Comparison of ENCODE assay signal across 8 mouse cellular contexts in genomic region chr7:102564999-102565997, GRCm38 (mm10). TPM values are rescaled to one million over a fixed set of nuclear protein-coding genes. Genes with fewer than 3 reads are reported as not detected.
DNase-seq lines count a peak whose midpoint lies in the region; ATAC-seq and TF ChIP-seq lines count a peak whose summit lies in the region.

TSS of gene Trim21 (minus strand) at chr7:102565486.

- H3K4me3 ChIP-seq in G1E (ENCODE audit: low read depth, low read length), result peak within 1 kb of the TSS; percentile 76
- H3K4me3 ChIP-seq in forebrain, embryonic 15.5 days, result peak within 1 kb of the TSS; percentile 23
- H3K4me3 ChIP-seq in neural tube, embryonic 14.5 days (ENCODE audit: low read depth, low read length), result peak within 1 kb of the TSS; percentile 12; the same call in 1 of the 2 replicates

- 22% methylated on average over 10 of the region's 10 CpGs for WGBS in forebrain, embryonic 15.5 days
- WGBS in neural tube, embryonic 14.5 days, result 18% methylated on average over 10 of the region's 10 CpGs

- intact Hi-C loops in heart, postnatal 25 days (cut with DNase I), result no loop called here

- DNase-seq in G1E (ENCODE audit: low spot score), result peak; percentile 87
- DNase-seq in cerebellum, adult 11-12 months, result peak; percentile 48
- peak; percentile 83 for DNase-seq in heart, postnatal 25 days (ENCODE audit: low spot score)
- peak; percentile 68 for DNase-seq in layer of hippocampus, adult 11-12 months (ENCODE audit: low spot score)
- DNase-seq in lung, adult 18-20 months, result peak; percentile 96 to 97
- peak; percentile 84 for DNase-seq in testis, postnatal 10 days (ENCODE audit: low spot score)

- no peak for TF ChIP-seq CTCF in G1E (IDR thresholded peaks at IDR 0.05; ENCODE audit: low read depth, low read length)

- no peaks in the 10 kb centered on the region for H3K9me3 ChIP-seq in G1E (replicated peaks)
- H3K9me3 ChIP-seq in forebrain, embryonic 15.5 days, result no peaks in the 10 kb centered on the region
- H3K9me3 ChIP-seq in neural tube, embryonic 14.5 days (ENCODE audit: control insufficient read depth, low read length), result no peaks in the 10 kb centered on the region

- no peak within 1 kb of the TSS for H3K9ac ChIP-seq in forebrain, embryonic 15.5 days (replicated peaks)
- no peak within 1 kb of the TSS for H3K9ac ChIP-seq in neural tube, embryonic 14.5 days (replicated peaks; ENCODE audit: low read depth, low read length)

- ATAC-seq in G1E (ENCODE audit: extremely low read depth, insufficient number of reproducible peaks, low FRiP score, poor library complexity, severe bottlenecking), result peak; percentile 100
- peak; percentile 78; the same call in 1 of the 2 replicates for ATAC-seq in forebrain, embryonic 15.5 days (replicated peaks)
- ATAC-seq in neural tube, embryonic 14.5 days (ENCODE audit: low read depth), result peak; percentile 63; the same call in 1 of the 2 replicates

- H3K27me3 ChIP-seq in G1E (ENCODE audit: insufficient read depth, low read length), result no peaks in the 10 kb centered on the region; the same call in 1 of the 2 replicates
- H3K27me3 ChIP-seq in forebrain, embryonic 15.5 days, result no peaks in the 10 kb centered on the region
- H3K27me3 ChIP-seq in neural tube, embryonic 14.5 days (ENCODE audit: control insufficient read depth, insufficient read depth, low read length), result no peaks in the 10 kb centered on the region

- no peak within 1 kb of the TSS for H3K27ac ChIP-seq in forebrain, embryonic 15.5 days (replicated peaks)
- H3K27ac ChIP-seq in neural tube, embryonic 14.5 days (ENCODE audit: low read depth, low read length), result no peak within 1 kb of the TSS

- peaks cover 18% of the 10 kb centered on the region for H3K4me1 ChIP-seq in G1E (ENCODE audit: insufficient read depth, low read depth, low read length)
- no peaks in the 10 kb centered on the region for H3K4me1 ChIP-seq in forebrain, embryonic 15.5 days
- no peaks in the 10 kb centered on the region for H3K4me1 ChIP-seq in neural tube, embryonic 14.5 days (ENCODE audit: control insufficient read depth, insufficient read depth, low read length)

- peak within 1 kb of the TSS; percentile 26 for H3K4me2 ChIP-seq in forebrain, embryonic 15.5 days (replicated peaks)
- H3K4me2 ChIP-seq in neural tube, embryonic 14.5 days (ENCODE audit: low read depth, low read length), result peak within 1 kb of the TSS; percentile 25; the same call in 1 of the 2 replicates

- H3K36me3 ChIP-seq in G1E (replicated peaks), result peaks cover 38% of the 10 kb centered on the region
- H3K36me3 ChIP-seq in forebrain, embryonic 15.5 days, result no peaks in the 10 kb centered on the region
- H3K36me3 ChIP-seq in neural tube, embryonic 14.5 days (ENCODE audit: control insufficient read depth, insufficient read depth, low read length), result no peaks in the 10 kb centered on the region

RNA-seq across cellular contexts. Expression of gene Trim21, which starts in this region (rescaled TPM):
- total RNA-seq in G1E (2014; fragmentation: Nextera tagmentation) (7.0 and 8.6 TPM in 2 replicates), G1E (2017) (19.2 and 23.2 TPM in 2 replicates)
- polyA plus RNA-seq in G1E (2012), result 3.2 and 5.4 TPM in 2 replicates
- polyA plus RNA-seq in forebrain, embryonic 15.5 days (2015; fragmentation: Nextera tagmentation; extraction: Ambion mirVana), result 0.06 TPM in 1 of 2 replicates, not detected in the other
- 1 to 10 TPM; 5.4 to 5.5 TPM for total RNA-seq in heart, postnatal 25 days (2021)
- 0.11 and 0.58 TPM in 2 replicates for polyA plus RNA-seq in neural tube, embryonic 14.5 days (2014; fragmentation: Nextera tagmentation; extraction: Ambion mirVana)

Comparison
In these comparisons a context has a peak if more than half of its experiments do, and no peak if none do; other contexts are left out.
1. Peak in ATAC-seq, H3K4me3 ChIP-seq and H3K4me2 ChIP-seq in forebrain, embryonic 15.5 days; RNA of the gene not detected or under 1 TPM.
2. Peak in ATAC-seq, H3K4me3 ChIP-seq and H3K4me2 ChIP-seq in neural tube, embryonic 14.5 days; RNA of the gene not detected or under 1 TPM.
3. H3K4me3 ChIP-seq: peak in every context shown above with its lines; median percentile 76 in G1E; 23 in forebrain, embryonic 15.5 days; 12 in neural tube, embryonic 14.5 days.